Mouse (Mus musculus): ENCODE data around the gene Hist1h1a. TPM values are rescaled to one million over a fixed set of nuclear protein-coding genes. Genes with fewer than 3 reads are reported as not detected.
"Not testable (repeated sequence)": the region's sequence is repeated elsewhere in the genome, so short reads cannot be mapped to it uniquely, and the experiment has no call there.

The Hist1h1a gene
- polyA plus RNA-seq, 1 experiment from 2014 or later, result 3.3 TPM

GRCm38 (mm10) chr13:23753314-23754078, 10.0 kb upstream of the Hist1h1a start:
- H3K4me1 ChIP-seq, result peaks cover 20% of the 10 kb centered on the region
- H3K36me3 ChIP-seq, result no peaks in the 10 kb centered on the region
- peak overlapping the region; percentile 39 for H3K4me3 ChIP-seq
- peak overlapping the region; percentile 87 for H3K27ac ChIP-seq
- H3K9ac ChIP-seq, result no peak overlapping the region
- ATAC-seq (ENCODE audit: borderline replicate concordance, extremely low read depth, low FRiP score, low TSS enrichment), result no peak
- H3K4me2 ChIP-seq, result peak overlapping the region; percentile 52
- no peaks in the 10 kb centered on the region for H3K9me3 ChIP-seq
- 37% methylated on average over 4 of the region's 4 CpGs for WGBS
- H3K27me3 ChIP-seq, result no peaks in the 10 kb centered on the region

DNA sequence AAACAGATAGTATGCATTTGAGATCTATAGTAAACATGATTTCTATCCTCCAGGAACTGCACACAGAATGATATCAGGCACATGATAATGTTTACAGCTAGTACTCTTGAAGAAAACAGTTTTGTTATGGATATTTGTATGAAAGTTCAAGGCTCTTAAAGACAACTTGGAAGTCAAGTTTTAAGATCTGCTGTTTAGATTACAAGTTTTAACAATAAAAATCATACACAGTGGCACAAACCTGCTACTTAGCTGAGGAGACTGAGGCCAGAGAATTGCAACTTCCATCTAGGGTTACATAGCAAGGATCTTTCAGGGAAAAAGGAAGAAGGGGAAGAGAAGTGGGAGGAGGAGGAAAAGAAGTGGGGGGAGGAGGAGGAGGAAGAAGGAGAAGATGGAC, 8.5 kb upstream of the Hist1h1a start:
- ATAC-seq (ENCODE audit: borderline replicate concordance, extremely low read depth, low FRiP score, low TSS enrichment), result no peak
- H3K27ac ChIP-seq, result 0 out of 2 replicates have a peak overlapping the region, but pooled peaks have one; percentile 1

DNA sequence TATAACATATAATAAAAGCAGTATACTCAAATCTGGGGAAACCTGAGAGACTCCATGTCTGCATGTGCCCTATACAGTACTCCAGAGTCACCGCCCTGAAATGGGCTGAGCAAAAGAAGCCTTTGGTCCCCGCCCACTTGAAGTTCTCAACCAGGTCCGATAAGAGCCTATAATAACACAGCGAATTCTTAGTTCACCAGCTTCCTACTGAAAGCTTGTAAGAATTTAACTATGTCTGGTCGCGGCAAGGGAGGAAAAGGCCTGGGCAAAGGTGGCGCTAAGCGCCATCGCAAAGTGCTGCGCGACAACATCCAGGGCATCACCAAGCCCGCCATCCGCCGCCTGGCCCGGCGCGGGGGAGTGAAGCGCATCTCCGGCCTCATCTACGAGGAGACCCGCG, 6.7 kb upstream of the Hist1h1a start, which contains the start of gene Hist1h4b:
Gene Hist1h4b (plus strand): TSS at position 224 of the 400 bp plus-strand sequence.
- Histone ChIP-seq H3K4me1 (peaks cover 29% of the 10 kb centered on the region), H3K9ac (peak within 1 kb of the TSS; percentile 59), H3K9me3 (no peaks in the 10 kb centered on the region), H3K27me3 (no peaks in the 10 kb centered on the region), H3K4me2 (peak within 1 kb of the TSS; percentile 66), H3K36me3 (no peaks in the 10 kb centered on the region), H3K4me3 (peak within 1 kb of the TSS; percentile 42), H3K27ac (peak within 1 kb of the TSS; percentile 95)
- WGBS, result under 1% methylated on average over 19 of the region's 22 CpGs
- peak; percentile 71; the same call in 1 of the 2 replicates for ATAC-seq (ENCODE audit: borderline replicate concordance, extremely low read depth, low FRiP score, low TSS enrichment)

More for the DNA sequence above, 8.5 kb upstream of the Hist1h1a start:
- H3K4me3 ChIP-seq, result no peak overlapping the region
- no peaks in the 10 kb centered on the region for H3K36me3 ChIP-seq
- H3K9ac ChIP-seq, result no peak overlapping the region
- peaks cover 25% of the 10 kb centered on the region for H3K4me1 ChIP-seq
- H3K4me2 ChIP-seq, result no peak overlapping the region
- no peaks in the 10 kb centered on the region for H3K27me3 ChIP-seq
- no peaks in the 10 kb centered on the region for H3K9me3 ChIP-seq

DNA sequence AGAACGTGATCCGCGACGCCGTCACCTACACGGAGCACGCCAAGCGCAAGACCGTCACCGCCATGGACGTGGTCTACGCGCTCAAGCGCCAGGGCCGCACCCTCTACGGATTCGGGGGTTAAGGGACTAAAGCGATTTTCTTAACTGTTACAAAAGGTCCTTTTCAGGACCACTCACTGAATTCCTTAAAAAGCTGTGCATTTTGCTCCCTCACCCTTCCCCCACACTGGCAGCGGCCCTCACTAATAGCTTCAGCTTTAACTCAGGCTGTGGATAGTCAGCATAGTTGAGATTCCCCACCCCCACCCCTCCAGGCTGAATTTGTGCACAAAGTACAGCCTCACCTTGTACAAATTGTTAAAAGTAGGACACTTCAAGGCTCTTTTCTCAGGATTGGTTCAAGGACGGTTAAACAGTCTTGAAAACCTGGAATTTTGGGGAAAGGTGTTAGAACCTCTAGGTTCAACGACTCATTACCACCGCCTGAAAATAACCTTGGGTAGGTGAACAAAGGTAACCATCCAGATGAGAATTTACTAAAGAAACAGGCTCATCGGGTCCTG, 6.2 kb upstream of the Hist1h1a start:
- peak overlapping the region; percentile 66 for H3K4me2 ChIP-seq
- under 1% methylated on average over 18 of the region's 23 CpGs for WGBS
- ATAC-seq (ENCODE audit: borderline replicate concordance, extremely low read depth, low FRiP score, low TSS enrichment), result no peak

GRCm38 (mm10) chr13:23757921-23758320, 5.5 kb upstream of the Hist1h1a start:
- ATAC-seq (ENCODE audit: borderline replicate concordance, extremely low read depth, low FRiP score, low TSS enrichment), result no peak
- H3K4me3 ChIP-seq, result no peak overlapping the region
- 44% methylated on average over 3 of the region's 3 CpGs for WGBS

More for the DNA sequence above, 6.2 kb upstream of the Hist1h1a start:
- Histone ChIP-seq H3K4me3 (peak overlapping the region; percentile 42), H3K36me3 (no peaks in the 10 kb centered on the region), H3K9ac (peak overlapping the region; percentile 59), H3K9me3 (no peaks in the 10 kb centered on the region), H3K27ac (peak overlapping the region; percentile 95), H3K27me3 (no peaks in the 10 kb centered on the region), H3K4me1 (peaks cover 29% of the 10 kb centered on the region)

GRCm38 (mm10) chr13:23759251-23759771, 4.2 kb upstream of the Hist1h1a start:
- 78% methylated on average over 3 of the region's 3 CpGs for WGBS
- H3K27ac ChIP-seq, result peak overlapping the region; percentile 97

More at GRCm38 (mm10) chr13:23757921-23758320, 5.5 kb upstream of the Hist1h1a start:
- H3K4me2 ChIP-seq, result peak overlapping the region; percentile 66
- H3K4me1 ChIP-seq, result peaks cover 28% of the 10 kb centered on the region
- no peaks in the 10 kb centered on the region for H3K36me3 ChIP-seq
- H3K27ac ChIP-seq, result peak overlapping the region; percentile 50
- no peak overlapping the region for H3K9ac ChIP-seq
- no peaks in the 10 kb centered on the region for H3K9me3 ChIP-seq
- no peaks in the 10 kb centered on the region for H3K27me3 ChIP-seq

DNA sequence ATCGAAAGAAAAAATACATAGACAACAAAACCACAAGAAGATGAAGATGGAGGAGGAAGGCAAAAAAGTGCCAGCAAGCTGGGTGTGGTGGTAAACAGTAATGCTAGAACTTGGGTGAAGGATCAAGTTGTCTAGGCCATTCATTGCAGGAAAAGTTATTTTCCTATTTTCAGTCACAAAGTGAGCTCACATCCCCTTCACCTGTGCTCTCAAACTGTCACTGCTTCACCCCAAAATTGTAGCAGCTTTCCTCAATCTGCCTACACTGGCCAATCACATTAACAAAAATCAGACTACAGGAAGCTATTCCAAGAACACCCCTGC, 3.6 kb upstream of the Hist1h1a start:
- H3K4me2 ChIP-seq, result peak overlapping the region; percentile 62
- H3K9ac ChIP-seq, result peak overlapping the region; percentile 41
- no peak for ATAC-seq (ENCODE audit: borderline replicate concordance, extremely low read depth, low FRiP score, low TSS enrichment)
- H3K36me3 ChIP-seq, result no peaks in the 10 kb centered on the region
- H3K27ac ChIP-seq, result peak overlapping the region; percentile 97
- WGBS, result 55% methylated on average over 1 of the region's 1 CpGs
- peak overlapping the region; percentile 44 for H3K4me3 ChIP-seq
- H3K9me3 ChIP-seq, result no peaks in the 10 kb centered on the region
- H3K4me1 ChIP-seq, result peaks cover 31% of the 10 kb centered on the region
- H3K27me3 ChIP-seq, result no peaks in the 10 kb centered on the region

More at GRCm38 (mm10) chr13:23759251-23759771, 4.2 kb upstream of the Hist1h1a start:
- Histone ChIP-seq H3K4me1 (peaks cover 26% of the 10 kb centered on the region), H3K36me3 (no peaks in the 10 kb centered on the region), H3K27me3 (no peaks in the 10 kb centered on the region), H3K4me2 (no peak overlapping the region), H3K4me3 (no peak overlapping the region), H3K9me3 (no peaks in the 10 kb centered on the region), H3K9ac (no peak overlapping the region; the same call in 1 of the 2 replicates)
- no peak for ATAC-seq (ENCODE audit: borderline replicate concordance, extremely low read depth, low FRiP score, low TSS enrichment)

DNA sequence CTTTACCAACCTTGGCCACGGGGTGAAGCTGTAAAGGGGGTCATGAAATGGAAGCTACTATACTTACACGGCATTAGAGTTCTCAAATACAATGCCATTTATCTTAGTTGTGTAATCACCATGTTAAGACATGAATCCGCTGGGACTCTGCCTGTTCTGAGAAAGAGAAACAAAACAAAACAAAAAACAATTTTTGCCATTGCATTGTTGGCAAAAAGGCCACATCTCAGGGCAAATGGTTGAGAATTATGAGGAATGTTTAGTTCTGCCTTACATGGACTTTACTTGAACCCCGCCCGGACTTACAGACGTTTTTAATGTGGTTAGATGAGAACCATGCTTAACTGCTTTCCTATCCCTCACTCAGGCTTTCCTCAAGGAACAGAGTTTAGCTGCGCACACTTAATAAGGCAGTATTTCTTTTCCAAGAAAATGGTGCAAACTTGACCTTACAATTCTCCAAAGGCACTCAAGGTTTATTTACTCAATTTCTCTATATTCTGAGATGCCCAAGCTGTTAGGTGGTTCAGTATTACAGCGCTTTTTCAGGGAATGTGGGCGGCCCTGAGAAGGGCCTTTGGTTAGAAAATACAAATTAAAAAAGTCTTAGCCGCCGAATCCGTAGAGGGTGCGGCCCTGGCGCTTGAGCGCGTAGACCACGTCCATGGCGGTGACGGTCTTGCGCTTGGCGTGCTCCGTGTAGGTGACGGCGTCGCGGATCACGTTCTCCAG, 3.1 kb upstream of the Hist1h1a start:
- ATAC-seq (ENCODE audit: borderline replicate concordance, extremely low read depth, low FRiP score, low TSS enrichment), result no peak

DNA sequence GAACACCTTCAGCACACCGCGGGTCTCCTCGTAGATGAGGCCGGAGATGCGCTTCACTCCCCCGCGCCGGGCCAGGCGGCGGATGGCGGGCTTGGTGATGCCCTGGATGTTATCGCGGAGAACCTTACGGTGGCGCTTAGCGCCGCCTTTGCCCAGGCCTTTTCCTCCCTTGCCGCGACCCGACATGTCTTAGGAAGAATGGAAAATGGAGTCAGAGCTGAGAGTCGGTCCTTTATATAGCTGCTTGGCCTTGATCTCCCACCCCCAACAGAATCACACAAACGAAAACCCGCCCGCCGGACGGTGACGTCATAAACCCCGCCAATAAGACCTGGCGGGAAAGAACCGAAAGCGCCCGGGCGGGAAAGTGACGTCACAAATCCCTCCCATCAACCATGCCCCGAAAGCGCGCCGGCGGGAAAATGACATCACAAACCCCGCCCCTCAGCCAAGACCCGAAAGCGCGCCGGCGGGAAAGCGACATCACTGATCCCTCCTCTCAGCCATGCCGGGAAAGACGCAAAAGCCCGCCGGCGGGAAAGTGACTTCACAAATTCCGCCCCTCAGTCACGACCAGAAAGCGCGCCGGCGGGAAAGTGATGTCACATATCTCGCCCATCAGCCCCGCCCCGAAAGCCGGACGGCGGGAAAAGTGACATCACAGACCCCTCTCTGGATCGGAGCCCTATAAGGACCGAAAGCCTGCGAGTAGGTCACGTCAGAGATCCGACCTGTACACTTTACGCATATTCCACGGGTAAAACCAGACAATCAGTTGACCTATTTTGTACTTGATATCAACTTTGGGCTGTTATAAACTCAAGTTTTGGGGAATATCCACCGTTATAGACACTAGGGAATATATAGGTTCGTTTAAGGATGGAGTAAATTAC, 2.2 kb upstream of the Hist1h1a start, which contains the start of gene Hist1h4a:
Gene Hist1h4a (minus strand): TSS at position 259 of the 893 bp plus-strand sequence.
- no peaks in the 10 kb centered on the region for H3K27me3 ChIP-seq
- H3K9me3 ChIP-seq, result no peaks in the 10 kb centered on the region
- peak within 1 kb of the TSS; percentile 62 for H3K4me2 ChIP-seq
- under 1% methylated on average over 67 of the region's 72 CpGs for WGBS
- H3K4me1 ChIP-seq, result peaks cover 33% of the 10 kb centered on the region
- H3K9ac ChIP-seq, result peak within 1 kb of the TSS; percentile 56
- ATAC-seq (ENCODE audit: borderline replicate concordance, extremely low read depth, low FRiP score, low TSS enrichment), result peak; percentile 76
- no peaks in the 10 kb centered on the region for H3K36me3 ChIP-seq
- peak within 1 kb of the TSS; percentile 44 for H3K4me3 ChIP-seq
- H3K27ac ChIP-seq, result peak within 1 kb of the TSS; percentile 97

More for the DNA sequence above, 3.1 kb upstream of the Hist1h1a start:
- WGBS, result 1% methylated on average over 22 of the region's 27 CpGs
- H3K4me1 ChIP-seq, result peaks cover 33% of the 10 kb centered on the region
- no peaks in the 10 kb centered on the region for H3K27me3 ChIP-seq
- H3K4me3 ChIP-seq, result peak overlapping the region; percentile 44
- no peaks in the 10 kb centered on the region for H3K36me3 ChIP-seq
- H3K9ac ChIP-seq, result peak overlapping the region; percentile 41
- no peaks in the 10 kb centered on the region for H3K9me3 ChIP-seq
- peak overlapping the region; percentile 62 for H3K4me2 ChIP-seq
- H3K27ac ChIP-seq, result peak overlapping the region; percentile 97

DNA sequence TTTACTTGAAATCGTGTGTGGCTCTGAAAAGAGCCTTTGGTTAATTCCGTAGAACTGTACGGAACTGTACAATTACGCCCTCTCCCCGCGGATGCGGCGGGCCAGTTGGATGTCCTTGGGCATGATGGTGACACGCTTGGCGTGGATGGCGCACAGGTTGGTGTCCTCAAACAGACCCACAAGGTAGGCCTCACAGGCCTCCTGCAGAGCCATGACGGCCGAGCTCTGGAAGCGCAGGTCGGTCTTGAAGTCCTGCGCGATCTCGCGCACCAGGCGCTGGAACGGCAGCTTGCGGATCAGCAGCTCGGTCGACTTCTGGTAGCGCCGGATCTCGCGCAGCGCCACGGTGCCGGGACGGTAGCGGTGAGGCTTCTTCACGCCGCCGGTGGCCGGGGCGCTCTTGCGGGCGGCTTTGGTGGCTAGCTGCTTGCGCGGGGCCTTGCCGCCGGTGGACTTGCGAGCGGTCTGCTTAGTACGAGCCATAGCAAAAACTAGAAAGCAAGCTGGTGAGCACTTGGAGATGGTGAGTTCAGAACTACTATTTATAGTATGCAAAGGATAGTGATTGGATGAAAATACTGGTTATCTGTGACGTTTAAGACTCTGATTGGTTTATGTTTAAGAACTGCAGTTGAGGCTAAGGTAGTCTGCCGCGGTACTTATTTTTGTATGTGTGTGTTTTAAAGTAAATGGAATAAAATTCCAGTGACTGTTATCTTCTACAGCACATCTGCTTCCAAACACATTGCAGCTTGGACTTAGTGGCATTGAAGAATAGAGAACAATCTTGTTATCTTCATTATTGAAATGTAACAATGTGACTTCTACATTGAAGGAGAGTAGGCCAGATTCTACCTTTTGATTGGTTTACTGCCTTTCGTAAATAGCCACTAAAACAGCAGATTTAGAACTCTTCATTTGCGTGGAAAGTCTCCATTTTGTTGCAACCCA, 1.3 kb upstream of the Hist1h1a start, which contains the start of gene Hist1h3a:
Gene Hist1h3a (minus strand): TSS at position 516 of the 951 bp plus-strand sequence.
- Histone ChIP-seq H3K4me1 (peaks cover 33% of the 10 kb centered on the region), H3K9ac (peak within 1 kb of the TSS; percentile 56), H3K4me3 (peak within 1 kb of the TSS; percentile 44), H3K27ac (peak within 1 kb of the TSS; percentile 97), H3K4me2 (peak within 1 kb of the TSS; percentile 62)
- not testable (repeated sequence) for H3K36me3 ChIP-seq, H3K9me3 ChIP-seq, H3K27me3 ChIP-seq
- ATAC-seq (ENCODE audit: borderline replicate concordance, extremely low read depth, low FRiP score, low TSS enrichment), result peak; percentile 68
- under 1% methylated on average over 28 of the region's 52 CpGs for WGBS

All from lung, embryonic 15.5 days (tissue).